Mouse (Mus musculus) testis, adult 2 months (tissue): ENCODE data around the gene Lypd8.

Experiments used
- CTCF ChIP-seq: fragments of 200-500 bp; IDR thresholded peaks from 2 replicates; pipeline ENCODE4 v1.5.1; 2012; ENCODE audit warnings: low read depth, mild to moderate bottlenecking, inconsistent platforms, low read length, moderate library complexity; ENCODE audit not compliant: control insufficient read depth, insufficient read depth, insufficient replicate concordance
- POLR2A ChIP-seq: fragments of 200-500 bp; IDR thresholded peaks from 2 replicates; pipeline ENCODE4 v1.6.1; 2012; ENCODE audit warnings: low read depth, mild to moderate bottlenecking, inconsistent platforms, low read length, moderate library complexity; ENCODE audit not compliant: control insufficient read depth

DNA sequence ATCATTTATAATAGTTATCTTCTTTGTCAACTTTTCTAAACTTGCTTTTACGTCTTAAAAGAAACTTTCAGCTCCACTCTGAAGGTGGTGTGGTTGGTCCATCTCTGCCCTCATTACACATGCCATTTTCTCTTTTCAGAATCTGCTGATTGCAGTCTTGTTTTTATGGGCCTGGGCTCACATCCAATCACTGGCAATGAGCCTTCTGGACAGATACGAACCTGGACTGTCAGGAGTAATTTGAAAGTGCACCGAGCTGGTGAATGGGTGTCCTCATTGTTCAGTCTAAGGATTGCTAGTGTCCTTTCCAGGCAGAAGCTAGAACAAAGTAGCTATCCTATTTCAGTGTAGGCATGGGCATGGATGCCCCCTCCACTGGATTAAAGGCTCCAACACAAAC lies 29.2 kb downstream of the Lypd8 start:
- TF ChIP-seq POLR2A (no peak), CTCF (no peak)
